Mouse (Mus musculus) large intestine, adult 2 months (tissue): ENCODE results near the gene Ankib1. TPM values are rescaled to one million over a fixed set of nuclear protein-coding genes. Genes with fewer than 3 reads are reported as not detected.
"Not testable (repeated sequence)": the region's sequence is repeated elsewhere in the genome, so short reads cannot be mapped to it uniquely, and the experiment has no call there.

Experiments used
- DNase-seq: peaks from one replicate; pipeline ENCODE4 v3.0.0-alpha.2; 2012; ENCODE audit warnings: low read depth, low spot score
- WGBS: fragments of 180-500 bp; shearing (Covaris S2); methylation state at CpG from one replicate; pipeline ENCODE4 v1.1.7; 2018; 5-methylcytosine and 5-hydroxymethylcytosine counted together
- polyA plus RNA-seq: library from polyadenylated mRNA; depleted of rRNA; stranded (reverse); fragments of >200 nt; gene quantifications from 2 replicates; pipeline ENCODE4 v1.2.3, GENCODE M21; 2012; rRNA removed

The Ankib1 gene
- 6.0 and 10.7 TPM in 2 replicates for polyA plus RNA-seq

GRCm38 (mm10) chr5:3802433-3803291 is at the start of gene Ankib1, which contains the start of gene Krit1:
Gene Ankib1 (minus strand): TSS chr5:3802925.
Gene Krit1 (plus strand): TSS chr5:3803184.
- DNase-seq = peak; percentile 69
- under 1% methylated on average over 108 of the region's 109 CpGs for WGBS

GRCm38 (mm10) chr5:3845026-3845425 is 42.3 kb upstream of the Ankib1 start, which contains the start of gene Lrrd1:
Gene Lrrd1 (plus strand): TSS chr5:3845173.
- no peak for DNase-seq
- 13% methylated on average over 24 of the region's 24 CpGs for WGBS

GRCm38 (mm10) chr5:3834107-3834506 is 31.4 kb upstream of the Ankib1 start:
- WGBS = 78% methylated on average over 1 of the region's 1 CpGs
- DNase-seq = no peak

GRCm38 (mm10) chr5:3808472-3808871 is 5.7 kb upstream of the Ankib1 start:
- 97% methylated on average over 1 of the region's 1 CpGs for WGBS

GRCm38 (mm10) chr5:3803292-3804165 is 804 bp upstream of the Ankib1 start:
- WGBS = under 1% methylated on average over 36 of the region's 36 CpGs

More at GRCm38 (mm10) chr5:3808472-3808871, 5.7 kb upstream of the Ankib1 start:
- DNase-seq = no peak

GRCm38 (mm10) chr5:3801672-3802432 is 873 bp downstream of the Ankib1 start:
- no peak for DNase-seq
- 2% methylated on average over 18 of the region's 18 CpGs for WGBS

More at GRCm38 (mm10) chr5:3803292-3804165, 804 bp upstream of the Ankib1 start:
- DNase-seq = no peak

GRCm38 (mm10) chr5:3800881-3801280 is 1.8 kb downstream of the Ankib1 start:
- 25% methylated on average over 4 of the region's 4 CpGs for WGBS
- peak; percentile 45 for DNase-seq

- DNase-seq = no peak
- WGBS = 76% methylated on average over 1 of the region's 1 CpGs
These were observed 2.7 kb downstream of the Ankib1 start for GRCm38 (mm10) chr5:3800041-3800440.

- not testable (repeated sequence) for DNase-seq
These were observed 4.1 kb downstream of the Ankib1 start for GRCm38 (mm10) chr5:3798656-3799055.

GRCm38 (mm10) chr5:3797101-3797500 is 5.6 kb downstream of the Ankib1 start:
- DNase-seq = not testable (repeated sequence)
- WGBS = 85% methylated on average over 2 of the region's 2 CpGs

- DNase-seq = no peak
These were observed 11.7 kb downstream of the Ankib1 start for GRCm38 (mm10) chr5:3791048-3791447.

- DNase-seq = no peak
These were observed 15.2 kb downstream of the Ankib1 start for GRCm38 (mm10) chr5:3787548-3787947.

GRCm38 (mm10) chr5:3784751-3785496 is 17.8 kb downstream of the Ankib1 start:
- DNase-seq = no peak
- 64% methylated on average over 1 of the region's 1 CpGs for WGBS

More at GRCm38 (mm10) chr5:3787548-3787947, 15.2 kb downstream of the Ankib1 start:
- WGBS = 59% methylated on average over 4 of the region's 4 CpGs

GRCm38 (mm10) chr5:3783947-3784681 is 18.6 kb downstream of the Ankib1 start:
- DNase-seq = no peak
- WGBS = 71% methylated on average over 2 of the region's 2 CpGs

- DNase-seq = no peak
These were observed 20.1 kb downstream of the Ankib1 start for GRCm38 (mm10) chr5:3782670-3783069.

- WGBS = 53% methylated on average over 3 of the region's 3 CpGs
- DNase-seq = no peak
These were observed 30.7 kb downstream of the Ankib1 start for GRCm38 (mm10) chr5:3772017-3772416.

- WGBS = 87% methylated on average over 3 of the region's 3 CpGs
- no peak for DNase-seq
These were observed 31.2 kb downstream of the Ankib1 start for GRCm38 (mm10) chr5:3771512-3771911.

- not testable (repeated sequence) for DNase-seq
These were observed 52.2 kb downstream of the Ankib1 start for GRCm38 (mm10) chr5:3750536-3750935.
